Mouse (Mus musculus): ENCODE measurements around the gene Cntnap2. TPM values are rescaled to one million over a fixed set of nuclear protein-coding genes. Genes with fewer than 3 reads are reported as not detected.

The Cntnap2 gene
- polyA plus RNA-seq, 1 experiment, result not detected

DNA sequence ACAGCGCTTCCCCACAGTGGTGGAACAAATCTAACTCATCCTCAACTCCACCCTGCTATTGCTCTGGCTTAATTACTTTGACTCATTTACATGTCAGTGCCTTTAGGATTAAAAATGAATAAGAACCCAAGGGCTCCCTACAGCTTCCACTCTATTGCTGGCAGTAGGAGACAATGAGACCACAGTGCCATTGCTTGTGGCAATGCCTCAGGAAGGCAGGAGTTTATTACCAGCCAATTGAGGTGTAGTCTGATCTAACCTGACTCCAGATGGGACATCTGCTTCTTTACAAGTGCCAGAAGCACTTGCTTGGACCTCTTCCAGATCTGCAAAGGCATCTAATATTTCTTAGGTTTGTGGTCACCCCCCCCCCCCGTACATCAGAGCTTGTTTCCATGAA, 1615.9 kb downstream of the Cntnap2 start:
- no peaks in the 10 kb centered on the region for H3K79me2 ChIP-seq (ENCODE audit: control insufficient read depth, insufficient read depth)
- H3K4me3 ChIP-seq, result no peak overlapping the region
- H3K4me2 ChIP-seq (ENCODE audit: low read depth), result no peak overlapping the region
- no peak for TF ChIP-seq MYOG (IDR thresholded peaks at IDR 0.05; ENCODE audit: control insufficient read depth in 1 of 3, insufficient read depth in 1 of 3, insufficient read length in 2 of 3, low read depth in 2 of 3)
- TF ChIP-seq MAX (IDR thresholded peaks at IDR 0.05; ENCODE audit: low read depth), result no peak
- no peak for TF ChIP-seq TCF3 (IDR thresholded peaks at IDR 0.05; ENCODE audit: insufficient read length, low read depth)
- no peak for TF ChIP-seq SRF (IDR thresholded peaks at IDR 0.05; ENCODE audit: control insufficient read depth, insufficient read length, low read depth)
- no peak for TF ChIP-seq USF1 (IDR thresholded peaks at IDR 0.05; ENCODE audit: low read depth)
- no peak for TF ChIP-seq MYOD1 (IDR thresholded peaks at IDR 0.05; ENCODE audit: control insufficient read depth in 1 of 3, insufficient read length in 2 of 3, low read depth in 2 of 3)
- no peak for TF ChIP-seq E2F4 (IDR thresholded peaks at IDR 0.05; ENCODE audit: insufficient read depth)
- TF ChIP-seq POLR2A (IDR thresholded peaks at IDR 0.05; ENCODE audit: insufficient read length, low read depth), result no peak
- no peak for TF ChIP-seq REST (IDR thresholded peaks at IDR 0.05; ENCODE audit: insufficient read depth, insufficient read length)
- no peak for TF ChIP-seq CEBPB (IDR thresholded peaks at IDR 0.05; ENCODE audit: insufficient read depth, poor library complexity, severe bottlenecking)
- TF ChIP-seq TCF12 (IDR thresholded peaks at IDR 0.05; ENCODE audit: insufficient read depth, poor library complexity, severe bottlenecking), result no peak
- no peak for TF ChIP-seq POLR2AphosphoS2 (IDR thresholded peaks at IDR 0.05; ENCODE audit: insufficient read length, low read depth)
- no peaks in the 10 kb centered on the region for H3K27me3 ChIP-seq (ENCODE audit: control insufficient read depth, insufficient read depth, insufficient read length)
- H3ac ChIP-seq (ENCODE audit: control insufficient read depth, insufficient read length), result no peak overlapping the region
- H3K36me3 ChIP-seq (ENCODE audit: control insufficient read depth, insufficient read depth), result no peaks in the 10 kb centered on the region

GRCm38 (mm10) chr6:46675621-46676020, 1616.5 kb downstream of the Cntnap2 start:
- no peaks in the 10 kb centered on the region for H3K79me2 ChIP-seq (ENCODE audit: control insufficient read depth, insufficient read depth)
- no peaks in the 10 kb centered on the region for H3K27me3 ChIP-seq (ENCODE audit: control insufficient read depth, insufficient read depth, insufficient read length)
- TF ChIP-seq MYOD1 (IDR thresholded peaks at IDR 0.05; ENCODE audit: control insufficient read depth in 1 of 3, insufficient read length in 2 of 3, low read depth in 2 of 3), result no peak
- TF ChIP-seq MYOG (IDR thresholded peaks at IDR 0.05; ENCODE audit: control insufficient read depth in 1 of 3, insufficient read depth in 1 of 3, insufficient read length in 2 of 3, low read depth in 2 of 3), result no peak
- TF ChIP-seq E2F4 (IDR thresholded peaks at IDR 0.05; ENCODE audit: insufficient read depth), result no peak
- no peak for TF ChIP-seq CEBPB (IDR thresholded peaks at IDR 0.05; ENCODE audit: insufficient read depth, poor library complexity, severe bottlenecking)
- TF ChIP-seq POLR2A (IDR thresholded peaks at IDR 0.05; ENCODE audit: insufficient read length, low read depth), result no peak
- TF ChIP-seq REST (IDR thresholded peaks at IDR 0.05; ENCODE audit: insufficient read depth, insufficient read length), result no peak
- TF ChIP-seq MAX (IDR thresholded peaks at IDR 0.05; ENCODE audit: low read depth), result no peak
- no peak for TF ChIP-seq TCF12 (IDR thresholded peaks at IDR 0.05; ENCODE audit: insufficient read depth, poor library complexity, severe bottlenecking)
- no peak for TF ChIP-seq USF1 (IDR thresholded peaks at IDR 0.05; ENCODE audit: low read depth)
- no peak for TF ChIP-seq SRF (IDR thresholded peaks at IDR 0.05; ENCODE audit: control insufficient read depth, insufficient read length, low read depth)
- TF ChIP-seq TCF3 (IDR thresholded peaks at IDR 0.05; ENCODE audit: insufficient read length, low read depth), result no peak
- H3K36me3 ChIP-seq (ENCODE audit: control insufficient read depth, insufficient read depth), result no peaks in the 10 kb centered on the region
- no peak overlapping the region for H3K4me2 ChIP-seq (ENCODE audit: low read depth)
- no peak overlapping the region for H3ac ChIP-seq (ENCODE audit: control insufficient read depth, insufficient read length)
- no peak overlapping the region for H3K4me3 ChIP-seq

DNA sequence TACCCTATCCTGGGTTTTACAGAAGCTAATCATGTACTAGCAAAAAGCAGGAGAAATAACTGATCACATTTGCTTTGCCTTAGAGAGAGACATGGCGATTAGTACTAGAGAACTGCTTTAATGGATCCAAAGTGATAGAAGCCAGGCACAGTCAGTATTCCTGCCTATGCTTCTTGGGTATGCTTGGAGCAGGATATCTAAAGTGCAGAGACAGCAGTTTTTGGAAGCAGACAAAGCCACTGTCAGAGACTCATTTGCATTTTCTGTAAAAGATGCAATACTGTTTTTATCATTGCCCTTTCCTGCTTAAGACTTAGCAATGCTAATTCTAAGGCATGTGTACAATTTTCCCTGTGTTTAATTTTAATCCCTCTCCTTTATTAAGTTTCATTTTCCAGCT, 1637.0 kb downstream of the Cntnap2 start:
- no peak overlapping the region for H3ac ChIP-seq (ENCODE audit: control insufficient read depth, insufficient read length)
- no peak overlapping the region for H3K4me2 ChIP-seq (ENCODE audit: low read depth)
- TF ChIP-seq CEBPB (IDR thresholded peaks at IDR 0.05; ENCODE audit: insufficient read depth, poor library complexity, severe bottlenecking), result no peak
- H3K4me3 ChIP-seq, result no peak overlapping the region
- H3K79me2 ChIP-seq (ENCODE audit: control insufficient read depth, insufficient read depth), result no peaks in the 10 kb centered on the region
- no peaks in the 10 kb centered on the region for H3K36me3 ChIP-seq (ENCODE audit: control insufficient read depth, insufficient read depth)
- H3K27me3 ChIP-seq (ENCODE audit: control insufficient read depth, insufficient read depth, insufficient read length), result no peaks in the 10 kb centered on the region

GRCm38 (mm10) chr6:46699343-46699742, 1640.2 kb downstream of the Cntnap2 start:
- Histone ChIP-seq H3ac (ENCODE audit: control insufficient read depth, insufficient read length) (no peak overlapping the region), H3K4me2 (ENCODE audit: low read depth) (no peak overlapping the region), H3K4me3 (no peak overlapping the region), H3K79me2 (ENCODE audit: control insufficient read depth, insufficient read depth) (no peaks in the 10 kb centered on the region), H3K36me3 (ENCODE audit: control insufficient read depth, insufficient read depth) (no peaks in the 10 kb centered on the region), H3K27me3 (ENCODE audit: control insufficient read depth, insufficient read depth, insufficient read length) (no peaks in the 10 kb centered on the region)
- TF ChIP-seq USF1 (IDR thresholded peaks at IDR 0.05; ENCODE audit: low read depth) (no peak), REST (IDR thresholded peaks at IDR 0.05; ENCODE audit: insufficient read depth, insufficient read length) (no peak), TCF3 (IDR thresholded peaks at IDR 0.05; ENCODE audit: insufficient read length, low read depth) (no peak), MYOG (IDR thresholded peaks at IDR 0.05; ENCODE audit: control insufficient read depth in 1 of 3, insufficient read depth in 1 of 3, insufficient read length in 2 of 3, low read depth in 2 of 3) (no peak), E2F4 (IDR thresholded peaks at IDR 0.05; ENCODE audit: insufficient read depth) (no peak), CEBPB (IDR thresholded peaks at IDR 0.05; ENCODE audit: insufficient read depth, poor library complexity, severe bottlenecking) (no peak), SRF (IDR thresholded peaks at IDR 0.05; ENCODE audit: control insufficient read depth, insufficient read length, low read depth) (no peak), TCF12 (IDR thresholded peaks at IDR 0.05; ENCODE audit: insufficient read depth, poor library complexity, severe bottlenecking) (no peak), POLR2A (IDR thresholded peaks at IDR 0.05; ENCODE audit: insufficient read length, low read depth) (no peak), POLR2AphosphoS2 (IDR thresholded peaks at IDR 0.05; ENCODE audit: insufficient read length, low read depth) (no peak), MYOD1 (IDR thresholded peaks at IDR 0.05; ENCODE audit: control insufficient read depth in 1 of 3, insufficient read length in 2 of 3, low read depth in 2 of 3) (no peak), MAX (IDR thresholded peaks at IDR 0.05; ENCODE audit: low read depth) (no peak)
